Mouse (Mus musculus) small intestine, adult 2 months (tissue): Measurements from ENCODE around the gene Slc51a.
"Not testable (repeated sequence)": the region's sequence is repeated elsewhere in the genome, so short reads cannot be mapped to it uniquely, and the experiment has no call there.

Experiments used
- CTCF ChIP-seq: fragments of 200-500 bp; IDR thresholded peaks from 2 replicates; pipeline ENCODE4 v1.5.1; 2012; ENCODE audit warnings: low read depth, mild to moderate bottlenecking, control low read depth, inconsistent platforms, low read length, moderate library complexity, mixed read lengths; ENCODE audit not compliant: insufficient replicate concordance, insufficient read length; ENCODE audit errors: extremely low read depth
- POLR2A ChIP-seq: fragments of 200-500 bp; IDR thresholded peaks from 2 replicates; pipeline ENCODE4 v1.6.1; 2012; ENCODE audit warnings: low read depth, mild to moderate bottlenecking, control low read depth, inconsistent platforms, low read length, moderate library complexity

DNA sequence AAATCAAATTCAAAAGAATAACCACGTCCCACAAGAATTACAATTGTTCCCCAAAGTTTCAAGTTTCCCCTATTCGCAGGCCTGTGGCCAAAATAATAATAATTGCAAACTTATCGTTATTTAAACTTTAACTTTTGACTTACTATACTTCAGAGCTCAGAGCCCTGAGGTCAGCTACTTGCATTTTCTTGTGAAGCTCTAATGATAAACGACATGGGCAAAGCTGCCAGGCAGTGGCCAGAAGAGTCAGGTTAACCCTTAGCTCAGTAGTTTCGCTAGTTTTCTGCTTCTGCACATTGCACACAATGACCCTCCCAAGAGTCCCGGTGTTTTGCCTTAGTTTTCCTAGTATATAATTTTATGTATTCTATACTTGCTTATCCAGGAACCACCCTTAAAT, 6.7 kb upstream of the Slc51a start:
- TF ChIP-seq CTCF, POLR2A: not testable (repeated sequence)
